Mouse (Mus musculus) ES-Bruce4 (cell line): ENCODE measurements around the gene Skida1. TPM values are rescaled to one million over a fixed set of nuclear protein-coding genes. Genes with fewer than 3 reads are reported as not detected.

ENCODE experiments used
- H3K27ac ChIP-seq: 2 replicates; pipeline ENCODE4 v1.5.1; 2012; ENCODE audit warnings: low read length, inconsistent platforms; ENCODE audit not compliant: insufficient read depth
- H3K27me3 ChIP-seq: 2 replicates; pipeline ENCODE4 v1.6.1; 2012; ENCODE audit warnings: mild to moderate bottlenecking, low read length, inconsistent platforms; ENCODE audit not compliant: control insufficient read depth, poor library complexity, insufficient read depth, severe bottlenecking
- H3K36me3 ChIP-seq: 2 replicates; pipeline ENCODE4 v1.6.1; 2012; ENCODE audit warnings: inconsistent platforms, mild to moderate bottlenecking, low read length, moderate library complexity; ENCODE audit not compliant: control insufficient read depth, poor library complexity, insufficient read depth, severe bottlenecking
- H3K4me1 ChIP-seq: one replicate; pipeline ENCODE4 v1.8.1; 2011; ENCODE audit warnings: low read length; ENCODE audit not compliant: control insufficient read depth, insufficient read depth
- H3K4me3 ChIP-seq: 2 replicates; pipeline ENCODE4 v1.5.1; 2011; ENCODE audit warnings: low read depth, mild to moderate bottlenecking, low read length
- H3K9ac ChIP-seq: 2 replicates; pipeline ENCODE4 v1.6.1; 2012; ENCODE audit warnings: low read depth, mild to moderate bottlenecking, inconsistent platforms; ENCODE audit not compliant: poor library complexity, severe bottlenecking
- H3K9me3 ChIP-seq: replicated peaks from 2 replicates; pipeline ENCODE4 v1.6.1; 2012; ENCODE audit warnings: mild to moderate bottlenecking, low read length, inconsistent platforms; ENCODE audit not compliant: control insufficient read depth, poor library complexity, insufficient read depth, severe bottlenecking
- CTCF ChIP-seq: IDR thresholded peaks from one replicate; pipeline ENCODE4 v1.8.1; 2011; ENCODE audit warnings: low read depth, low read length
- EP300 ChIP-seq: IDR thresholded peaks from 2 replicates; pipeline ENCODE4 v1.6.1; 2011; ENCODE audit warnings: low read depth, low read length; ENCODE audit not compliant: insufficient read depth
- POLR2A ChIP-seq: IDR thresholded peaks from one replicate; pipeline ENCODE4 v1.8.1; 2011; ENCODE audit warnings: low read length; ENCODE audit not compliant: insufficient read depth
- polyA plus RNA-seq: library from polyadenylated mRNA; stranded (reverse); fragments of >200 nt; gene quantifications from 2 replicates; pipeline ENCODE4 v1.2.4, GENCODE M21; 2011; ENCODE audit warnings: low read depth; ENCODE audit not compliant: missing spikeins, insufficient read depth, insufficient read length

Skida1 gene
- polyA plus RNA-seq, 1 experiment = 0.79 TPM

- Histone ChIP-seq H3K4me1 (no peaks in the 10 kb centered on the region), H3K9ac (no peak overlapping the region), H3K27me3 (peaks cover 13% of the 10 kb centered on the region), H3K27ac (no peak overlapping the region), H3K9me3 (no peaks in the 10 kb centered on the region), H3K36me3 (no peaks in the 10 kb centered on the region), H3K4me3 (no peak overlapping the region)
- TF ChIP-seq POLR2A (no peak), EP300 (no peak), CTCF (no peak)
These were observed 4.5 kb upstream of the Skida1 start for GRCm38 (mm10) chr2:18053243-18053950.

- H3K27ac ChIP-seq = no peak overlapping the region
- TF ChIP-seq EP300 (no peak), CTCF (no peak), POLR2A (no peak)
- peaks cover 16% of the 10 kb centered on the region for H3K27me3 ChIP-seq
- no peaks in the 10 kb centered on the region for H3K4me1 ChIP-seq
- no peaks in the 10 kb centered on the region for H3K36me3 ChIP-seq
- H3K9me3 ChIP-seq = no peaks in the 10 kb centered on the region
- no peak overlapping the region for H3K9ac ChIP-seq
- H3K4me3 ChIP-seq = no peak overlapping the region
These were observed 3.7 kb upstream of the Skida1 start for GRCm38 (mm10) chr2:18052581-18052980.

GRCm38 (mm10) chr2:18051831-18052170 is 3.0 kb upstream of the Skida1 start:
- TF ChIP-seq CTCF = no peak
- TF ChIP-seq EP300 = no peak
- TF ChIP-seq POLR2A = no peak
- H3K27ac ChIP-seq = no peak overlapping the region
- H3K27me3 ChIP-seq = peaks cover 16% of the 10 kb centered on the region
- no peaks in the 10 kb centered on the region for H3K36me3 ChIP-seq
- no peak overlapping the region for H3K9ac ChIP-seq
- no peak overlapping the region for H3K4me3 ChIP-seq
- H3K9me3 ChIP-seq = no peaks in the 10 kb centered on the region
- no peaks in the 10 kb centered on the region for H3K4me1 ChIP-seq

- Histone ChIP-seq H3K4me1 (no peaks in the 10 kb centered on the region), H3K4me3 (no peak overlapping the region), H3K9ac (no peak overlapping the region), H3K36me3 (no peaks in the 10 kb centered on the region), H3K9me3 (no peaks in the 10 kb centered on the region), H3K27ac (no peak overlapping the region), H3K27me3 (peaks cover 16% of the 10 kb centered on the region)
- TF ChIP-seq EP300 = no peak
- TF ChIP-seq POLR2A = no peak
- TF ChIP-seq CTCF = no peak
These were observed 2.4 kb upstream of the Skida1 start for GRCm38 (mm10) chr2:18051026-18051830.

GRCm38 (mm10) chr2:18050541-18050985 is 1.7 kb upstream of the Skida1 start:
- Histone ChIP-seq H3K9me3 (no peaks in the 10 kb centered on the region), H3K36me3 (no peaks in the 10 kb centered on the region), H3K9ac (no peak overlapping the region), H3K27ac (no peak overlapping the region), H3K4me1 (no peaks in the 10 kb centered on the region), H3K27me3 (peaks cover 22% of the 10 kb centered on the region), H3K4me3 (no peak overlapping the region)
- no peak for TF ChIP-seq CTCF
- no peak for TF ChIP-seq EP300
- no peak for TF ChIP-seq POLR2A

GRCm38 (mm10) chr2:18050018-18050417 is 1.2 kb upstream of the Skida1 start:
- peaks cover 24% of the 10 kb centered on the region for H3K27me3 ChIP-seq
- H3K27ac ChIP-seq = no peak overlapping the region
- TF ChIP-seq POLR2A (no peak), EP300 (no peak), CTCF (no peak)
- H3K9ac ChIP-seq = no peak overlapping the region
- no peak overlapping the region for H3K4me3 ChIP-seq
- no peaks in the 10 kb centered on the region for H3K9me3 ChIP-seq
- H3K4me1 ChIP-seq = no peaks in the 10 kb centered on the region
- no peaks in the 10 kb centered on the region for H3K36me3 ChIP-seq
